Mouse (Mus musculus) liver, adult 2 months (tissue): ENCODE results near the gene Plekhg5.

Experiments used
- CTCF ChIP-seq: fragments of 200-500 bp; IDR thresholded peaks from 2 replicates; pipeline ENCODE4 v1.5.1; 2011; ENCODE audit warnings: low read depth, low read length, control low read depth
- POLR2A ChIP-seq: fragments of 200-500 bp; IDR thresholded peaks from 2 replicates; pipeline ENCODE4 v1.6.1; 2011; ENCODE audit warnings: low read length, control low read depth; ENCODE audit not compliant: insufficient read depth; ENCODE audit errors: extremely low read depth

- TF ChIP-seq CTCF (no peak), POLR2A (no peak)
These were observed 35.2 kb downstream of the Plekhg5 start for GRCm38 (mm10) chr4:152107493-152107892.
